Mouse (Mus musculus) midbrain, embryonic 16.5 days (tissue): ENCODE data around the gene Lgr5. TPM values are rescaled to one million over a fixed set of nuclear protein-coding genes. Genes with fewer than 3 reads are reported as not detected.

Experiments
- ATAC-seq: fragments of 200-750 bp; cut with Nextera tagmentation; 2 replicates; pipeline ENCODE4 v1.8.0; 2017; ENCODE audit warnings: moderate TSS enrichment
- H3K27ac ChIP-seq: fragments of 300-500 bp; sonication (generic); 2 replicates; pipeline ENCODE4 v1.5.1; 2014; ENCODE audit warnings: mild to moderate bottlenecking, low read length, mixed read lengths
- H3K27me3 ChIP-seq: fragments of 300-500 bp; sonication (generic); 2 replicates; pipeline ENCODE4 v1.6.1; 2014; ENCODE audit warnings: low read depth, low read length, mixed read lengths; ENCODE audit not compliant: control insufficient read depth, insufficient read depth
- H3K36me3 ChIP-seq: fragments of 300-500 bp; sonication (generic); 2 replicates; pipeline ENCODE4 v1.6.1; 2014; ENCODE audit warnings: mild to moderate bottlenecking, low read length, moderate library complexity, mixed read lengths; ENCODE audit not compliant: control insufficient read depth, insufficient read depth
- H3K4me1 ChIP-seq: fragments of 300-500 bp; sonication (generic); 2 replicates; pipeline ENCODE4 v1.6.1; 2014; ENCODE audit warnings: mild to moderate bottlenecking, low read length, mixed read lengths; ENCODE audit not compliant: control insufficient read depth, insufficient read depth
- H3K4me2 ChIP-seq: fragments of 300-500 bp; sonication (generic); 2 replicates; pipeline ENCODE4 v1.6.1; 2014; ENCODE audit warnings: mild to moderate bottlenecking, low read length, mixed read lengths
- H3K4me3 ChIP-seq: fragments of 300-500 bp; sonication (generic); 2 replicates; pipeline ENCODE4 v1.5.1; 2014; ENCODE audit warnings: low read depth, mild to moderate bottlenecking, low read length, moderate library complexity, mixed read lengths
- H3K9ac ChIP-seq: fragments of 300-500 bp; sonication (generic); 2 replicates; pipeline ENCODE4 v1.6.1; 2014; ENCODE audit warnings: low read depth, low read length, mixed read lengths
- H3K9me3 ChIP-seq: fragments of 300-500 bp; sonication (generic); replicated peaks from 2 replicates; pipeline ENCODE4 v1.6.1; 2014; ENCODE audit warnings: mild to moderate bottlenecking, low read length, mixed read lengths; ENCODE audit not compliant: control insufficient read depth, poor library complexity, severe bottlenecking
- WGBS: fragments of 180-500 bp; shearing (Covaris S2); extraction: QIAGEN DNeasy Blood & Tissue Kit; methylation state at CpG from one replicate; pipeline ENCODE4 v1.1.7; 2014; 5-methylcytosine and 5-hydroxymethylcytosine counted together
- polyA plus RNA-seq: library from polyadenylated mRNA; unstranded; fragments of >200 nt; fragmentation: Nextera tagmentation; extraction: Ambion mirVana; gene quantifications from 2 replicates; pipeline ENCODE4 v1.2.1, GENCODE M21; 2015

Lgr5 gene
- polyA plus RNA-seq, 1 experiment from 2014 or later: 1.4 TPM

DNA sequence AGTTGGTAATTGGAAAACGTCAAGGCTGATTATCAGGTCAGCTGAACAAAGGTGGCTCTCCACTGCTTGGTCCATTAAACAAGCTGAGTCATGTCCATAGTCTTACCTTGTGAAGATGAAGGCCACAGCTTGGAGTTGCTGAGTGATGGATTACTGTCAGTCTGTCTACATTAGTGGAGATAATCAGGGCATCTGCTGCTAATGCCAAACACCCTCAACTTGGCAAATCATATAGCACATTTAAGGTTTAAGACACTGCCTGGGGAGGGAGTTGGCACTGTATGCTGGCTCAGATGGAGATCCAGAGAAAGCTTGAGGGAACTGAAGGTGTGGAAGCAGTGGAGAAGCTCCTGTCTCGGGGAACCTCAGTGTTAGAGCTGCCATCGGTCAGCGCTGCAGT, 150.3 kb downstream of the Lgr5 start:
- Histone ChIP-seq H3K9ac (no peak overlapping the region), H3K27me3 (no peaks in the 10 kb centered on the region), H3K36me3 (peaks cover 2% of the 10 kb centered on the region), H3K4me2 (no peak overlapping the region), H3K4me1 (no peaks in the 10 kb centered on the region), H3K4me3 (no peak overlapping the region), H3K27ac (no peak overlapping the region), H3K9me3 (no peaks in the 10 kb centered on the region)
- 87% methylated on average over 4 of the region's 4 CpGs for WGBS
- ATAC-seq: no peak

DNA sequence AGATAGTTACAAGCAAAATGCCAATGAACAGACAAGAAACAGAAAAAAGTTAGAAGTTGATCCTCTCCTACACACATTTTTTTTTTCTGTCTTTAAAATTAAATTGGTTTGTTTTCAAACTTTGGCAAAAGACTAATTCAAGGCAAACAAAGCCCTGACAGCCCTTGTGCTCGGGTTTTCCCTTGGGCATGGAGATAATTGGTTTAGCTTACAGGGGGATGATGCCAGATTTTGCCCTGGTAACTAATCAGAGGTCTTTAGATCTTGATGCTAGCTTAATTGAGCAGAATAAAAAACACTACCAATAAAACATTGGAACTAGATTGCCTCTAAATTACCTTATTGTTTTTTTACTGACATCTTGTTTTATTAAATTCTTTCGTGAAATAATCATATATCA, 162.2 kb downstream of the Lgr5 start:
- Histone ChIP-seq H3K4me3 (no peak overlapping the region), H3K9me3 (no peaks in the 10 kb centered on the region), H3K27me3 (no peaks in the 10 kb centered on the region), H3K4me1 (no peaks in the 10 kb centered on the region), H3K9ac (no peak overlapping the region), H3K36me3 (peaks cover 31% of the 10 kb centered on the region), H3K27ac (no peak overlapping the region), H3K4me2 (no peak overlapping the region)
- WGBS: 64% methylated on average over 2 of the region's 2 CpGs
- ATAC-seq: no peak

DNA sequence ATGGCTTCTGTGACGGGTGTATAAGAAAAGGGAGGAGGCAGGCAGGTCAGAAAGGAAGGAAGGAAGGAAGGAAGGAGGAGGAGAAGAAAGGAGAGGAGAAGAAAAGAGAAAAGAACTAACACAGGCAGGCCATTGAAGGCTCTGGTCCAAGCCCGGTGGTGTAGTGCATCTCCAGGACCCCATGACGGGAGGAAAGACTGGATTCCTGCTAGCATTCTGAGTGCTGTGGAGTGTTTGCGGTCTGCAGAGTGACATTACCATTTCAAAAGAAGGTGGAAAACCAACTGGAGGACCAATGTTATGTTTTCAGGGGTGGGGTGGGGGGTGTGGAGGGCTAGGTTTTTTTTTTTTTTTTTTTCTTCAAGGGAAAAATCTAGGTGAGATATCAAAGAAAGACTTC, 165.6 kb downstream of the Lgr5 start:
- ATAC-seq: no peak
- Histone ChIP-seq H3K4me1 (no peaks in the 10 kb centered on the region), H3K9me3 (no peaks in the 10 kb centered on the region), H3K9ac (no peak overlapping the region), H3K27ac (no peak overlapping the region), H3K4me2 (no peak overlapping the region), H3K36me3 (peaks cover 15% of the 10 kb centered on the region), H3K27me3 (no peaks in the 10 kb centered on the region), H3K4me3 (no peak overlapping the region)
- 76% methylated on average over 4 of the region's 4 CpGs for WGBS

DNA sequence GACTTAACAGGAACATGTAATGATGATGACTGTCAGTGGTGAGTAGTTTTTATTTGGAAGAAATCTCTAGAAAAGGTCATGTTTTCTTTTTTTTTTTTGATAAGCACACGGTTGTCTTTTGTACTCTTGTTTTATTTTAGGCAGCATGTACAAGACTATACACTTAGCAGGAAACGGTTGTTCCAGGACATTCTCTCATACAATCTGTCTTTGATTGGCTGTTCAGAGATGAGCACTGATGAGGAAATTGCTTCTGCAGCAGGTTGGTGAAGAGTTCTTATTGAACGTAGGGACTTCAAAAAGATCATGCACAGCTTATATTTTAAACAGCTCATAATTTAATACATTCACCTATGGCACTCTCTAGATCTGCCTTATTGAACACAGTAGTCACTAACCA, 173.5 kb downstream of the Lgr5 start:
- peaks cover 36% of the 10 kb centered on the region for H3K36me3 ChIP-seq
- H3K27me3 ChIP-seq: no peaks in the 10 kb centered on the region
- no peaks in the 10 kb centered on the region for H3K4me1 ChIP-seq
- H3K9ac ChIP-seq: no peak overlapping the region
- 92% methylated on average over 3 of the region's 3 CpGs for WGBS
- H3K4me2 ChIP-seq: no peak overlapping the region
- H3K9me3 ChIP-seq: no peaks in the 10 kb centered on the region
- H3K27ac ChIP-seq: no peak overlapping the region
- no peak for ATAC-seq
- no peak overlapping the region for H3K4me3 ChIP-seq

DNA sequence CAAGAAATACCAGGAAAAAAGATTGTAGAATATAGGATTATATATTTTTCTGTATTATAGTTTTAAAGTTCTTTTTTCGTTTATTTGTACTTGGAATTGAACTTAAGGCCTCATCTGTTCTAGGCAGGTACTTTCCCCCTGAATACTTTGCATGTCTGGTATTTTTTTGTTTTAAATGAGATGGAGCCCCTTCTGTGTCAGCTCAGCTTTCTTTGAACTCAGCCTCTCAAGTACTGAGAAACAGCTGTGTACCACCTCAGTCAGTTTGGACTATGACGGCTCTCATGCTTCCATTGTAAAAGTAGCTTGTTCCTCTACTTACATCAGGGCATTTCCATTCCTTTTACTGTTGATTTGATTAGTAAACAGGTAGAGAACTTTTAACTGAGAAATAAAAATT, 174.1 kb downstream of the Lgr5 start:
- Histone ChIP-seq H3K4me2 (no peak overlapping the region), H3K4me1 (no peaks in the 10 kb centered on the region), H3K9me3 (no peaks in the 10 kb centered on the region), H3K36me3 (peaks cover 40% of the 10 kb centered on the region), H3K9ac (no peak overlapping the region), H3K27ac (no peak overlapping the region), H3K27me3 (no peaks in the 10 kb centered on the region), H3K4me3 (no peak overlapping the region)
- no peak for ATAC-seq
- WGBS: 88% methylated on average over 2 of the region's 2 CpGs

DNA sequence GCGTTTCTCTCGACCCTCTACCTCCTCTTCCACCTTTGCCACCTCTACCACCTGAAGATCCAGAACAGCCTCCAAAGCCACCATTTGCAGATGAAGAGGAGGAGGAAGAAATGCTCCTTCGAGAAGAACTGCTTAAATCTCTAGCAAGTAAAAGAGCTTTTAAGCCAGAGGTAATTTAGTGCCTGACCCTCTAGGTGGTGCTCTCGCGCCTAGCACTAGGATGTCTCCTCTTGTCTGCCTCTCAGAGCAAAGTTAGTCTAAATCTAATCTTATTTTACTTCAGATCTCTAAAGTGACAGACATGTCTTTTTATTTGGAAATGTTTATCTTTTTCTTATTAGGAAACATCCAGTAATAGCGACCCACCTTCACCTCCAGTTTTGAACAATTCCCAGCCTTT, 181.2 kb downstream of the Lgr5 start:
- no peaks in the 10 kb centered on the region for H3K9me3 ChIP-seq
- ATAC-seq: no peak
- no peak overlapping the region for H3K27ac ChIP-seq
- peaks cover 21% of the 10 kb centered on the region for H3K36me3 ChIP-seq
- no peaks in the 10 kb centered on the region for H3K4me1 ChIP-seq
- H3K9ac ChIP-seq: no peak overlapping the region
- no peak overlapping the region for H3K4me3 ChIP-seq
- H3K4me2 ChIP-seq: no peak overlapping the region
- H3K27me3 ChIP-seq: no peaks in the 10 kb centered on the region
- 73% methylated on average over 6 of the region's 6 CpGs for WGBS

Other genes with a start within 250 kb of the Lgr5 start
- 37.6 and 38.2 TPM in 2 replicates for gene Tmem19, start 225.3 kb downstream of the Lgr5 start, polyA plus RNA-seq
- gene Thap2, start 203.3 kb downstream of the Lgr5 start, polyA plus RNA-seq: 22.8 and 24.8 TPM in 2 replicates
- 14.3 and 17.3 TPM in 2 replicates for gene Zfc3h1, start 202.8 kb downstream of the Lgr5 start, polyA plus RNA-seq
- 0.21 and 0.43 TPM in 2 replicates for gene A930009A15Rik, start 17.8 kb downstream of the Lgr5 start, polyA plus RNA-seq
- gene Tspan8, start 229.1 kb upstream of the Lgr5 start, polyA plus RNA-seq: 0.61 and 1.0 TPM in 2 replicates